Mouse (Mus musculus) liver, postnatal 0 days (tissue): ENCODE data around the gene Wbp1l.

Source experiments
- CTCF ChIP-seq: sonication (generic); IDR thresholded peaks from 2 replicates; pipeline ENCODE4 v1.5.1; 2016; ENCODE audit warnings: antibody characterized with exemption, low read depth
- EP300 ChIP-seq: IDR thresholded peaks from 2 replicates; pipeline ENCODE4 v1.6.1; 2016; ENCODE audit warnings: antibody characterized with exemption, low read depth, mild to moderate bottlenecking

DNA sequence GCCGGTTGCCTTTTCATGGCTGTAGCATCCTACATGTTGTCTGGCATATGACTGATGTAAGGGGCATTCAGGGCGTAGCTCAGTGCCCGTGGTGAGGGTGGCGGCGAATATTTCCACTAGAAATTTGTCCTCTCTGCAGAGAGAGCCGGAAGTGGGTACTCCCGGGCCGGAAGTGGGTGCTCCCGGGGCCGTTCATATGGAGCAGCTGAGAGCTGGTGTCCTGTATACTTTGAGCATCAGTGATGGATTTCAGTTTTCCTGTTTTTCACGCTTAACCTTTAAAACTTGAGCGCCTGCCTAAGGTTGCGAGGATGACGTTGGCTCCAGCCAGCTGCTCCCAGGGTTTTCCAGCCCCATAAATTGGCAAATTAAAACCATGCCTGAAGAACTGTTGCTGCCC lies 40.6 kb downstream of the Wbp1l start:
- TF ChIP-seq CTCF, result no peak
- no peak for TF ChIP-seq EP300
